Mouse (Mus musculus) liver, postnatal 0 days (tissue): ENCODE results near the gene Marco.

Source experiments
- CTCF ChIP-seq: sonication (generic); IDR thresholded peaks from 2 replicates; pipeline ENCODE4 v1.5.1; 2016; ENCODE audit warnings: antibody characterized with exemption, low read depth
- EP300 ChIP-seq: IDR thresholded peaks from 2 replicates; pipeline ENCODE4 v1.6.1; 2016; ENCODE audit warnings: antibody characterized with exemption, low read depth, mild to moderate bottlenecking

DNA sequence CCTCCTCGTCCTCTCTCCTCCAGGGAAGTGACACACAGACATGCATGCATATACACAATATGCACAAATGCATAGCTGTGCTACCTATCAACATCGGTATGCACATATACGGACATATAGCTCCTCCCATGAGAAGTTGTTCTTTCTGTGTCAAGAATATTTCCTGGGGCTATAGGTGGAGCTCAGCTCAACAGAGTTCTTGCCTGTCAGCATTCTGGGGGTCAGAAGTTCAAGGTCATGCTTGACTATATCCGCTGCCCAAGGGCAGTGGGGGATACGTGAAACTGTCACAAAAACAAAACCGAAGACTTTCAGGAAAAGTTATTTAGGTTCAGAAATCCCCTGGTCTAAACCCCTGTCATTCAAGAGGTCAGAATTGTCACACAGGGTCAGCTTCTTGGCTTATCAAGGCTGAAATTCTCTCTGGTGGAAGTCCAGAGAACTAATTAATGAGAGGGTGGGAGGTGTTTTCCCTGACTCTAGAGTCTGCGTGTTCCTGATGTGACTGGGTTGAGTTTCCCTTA, 34.7 kb upstream of the Marco start:
- TF ChIP-seq CTCF (no peak), EP300 (no peak)
